Mouse (Mus musculus) stomach, embryonic 16.5 days (tissue): ENCODE measurements around the gene Ngef. TPM values are rescaled to one million over a fixed set of nuclear protein-coding genes. Genes with fewer than 3 reads are reported as not detected.
A peak's percentile ranks its signal among the peaks of the same experiment; 100 is the strongest.

Experiments
- ATAC-seq: fragments of 200-750 bp; cut with Nextera tagmentation; 2 replicates; pipeline ENCODE4 v1.8.0; 2017; ENCODE audit warnings: moderate number of reproducible peaks, moderate TSS enrichment; ENCODE audit not compliant: insufficient read depth, low FRiP score
- H3K27ac ChIP-seq: fragments of 300-500 bp; sonication (generic); 2 replicates; pipeline ENCODE4 v1.5.1; 2014; ENCODE audit warnings: low read length
- H3K27me3 ChIP-seq: fragments of 300-500 bp; sonication (generic); 2 replicates; pipeline ENCODE4 v1.6.1; 2014; ENCODE audit warnings: low read length, control low read depth, mixed read lengths; ENCODE audit not compliant: control insufficient read depth, insufficient read depth
- H3K36me3 ChIP-seq: fragments of 300-500 bp; sonication (generic); 2 replicates; pipeline ENCODE4 v1.6.1; 2014; ENCODE audit warnings: low read length; ENCODE audit not compliant: control insufficient read depth, insufficient read depth
- H3K4me1 ChIP-seq: fragments of 300-500 bp; sonication (generic); 2 replicates; pipeline ENCODE4 v1.6.1; 2014; ENCODE audit warnings: low read length, control low read depth, mixed read lengths; ENCODE audit not compliant: control insufficient read depth, insufficient read depth
- H3K4me2 ChIP-seq: fragments of 300-500 bp; sonication (generic); 2 replicates; pipeline ENCODE4 v1.6.1; 2014; ENCODE audit warnings: low read depth, low read length, mixed read lengths
- H3K4me3 ChIP-seq: fragments of 300-500 bp; sonication (generic); replicated peaks from 2 replicates; pipeline ENCODE4 v1.5.1; 2014; ENCODE audit warnings: mild to moderate bottlenecking, low read length
- H3K9ac ChIP-seq: fragments of 300-500 bp; sonication (generic); 2 replicates; pipeline ENCODE4 v1.6.1; 2014; ENCODE audit warnings: low read length
- H3K9me3 ChIP-seq: fragments of 300-500 bp; sonication (generic); replicated peaks from 2 replicates; pipeline ENCODE4 v1.6.1; 2016; ENCODE audit warnings: low read length, control low read depth; ENCODE audit not compliant: control insufficient read depth
- WGBS: fragments of 180-500 bp; shearing (Covaris S2); extraction: QIAGEN DNeasy Blood & Tissue Kit; methylation state at CpG from one replicate; pipeline ENCODE4 v1.1.7; 2014; 5-methylcytosine and 5-hydroxymethylcytosine counted together
- polyA plus RNA-seq: library from polyadenylated mRNA; unstranded; fragments of >200 nt; fragmentation: Nextera tagmentation; extraction: Ambion mirVana; gene quantifications from 2 replicates; pipeline ENCODE4 v1.2.1, GENCODE M21; 2015

Ngef gene
- polyA plus RNA-seq, 1 experiment from 2014 or later: 11.5 TPM

DNA sequence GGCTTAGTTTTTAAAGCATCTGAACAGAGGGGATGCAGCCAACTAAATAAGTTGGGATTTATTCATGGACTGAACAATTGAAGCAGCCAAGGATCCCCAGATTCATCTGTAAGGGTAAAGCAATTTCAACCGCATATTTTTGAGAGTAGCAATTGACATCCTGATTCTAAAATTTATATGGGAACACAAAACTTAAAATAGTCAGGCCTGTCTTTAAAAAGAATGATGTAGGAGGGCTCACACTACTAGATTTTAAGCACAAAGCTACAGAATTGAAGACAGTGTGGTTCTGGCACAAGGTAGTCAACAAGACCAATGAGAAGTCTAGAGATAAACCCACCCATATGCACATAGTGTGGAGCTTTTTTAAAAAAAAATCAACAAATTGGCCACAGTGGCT, 36.7 kb downstream of the Ngef start:
- H3K4me2 ChIP-seq: no peak overlapping the region
- no peaks in the 10 kb centered on the region for H3K36me3 ChIP-seq
- no peak for ATAC-seq

DNA sequence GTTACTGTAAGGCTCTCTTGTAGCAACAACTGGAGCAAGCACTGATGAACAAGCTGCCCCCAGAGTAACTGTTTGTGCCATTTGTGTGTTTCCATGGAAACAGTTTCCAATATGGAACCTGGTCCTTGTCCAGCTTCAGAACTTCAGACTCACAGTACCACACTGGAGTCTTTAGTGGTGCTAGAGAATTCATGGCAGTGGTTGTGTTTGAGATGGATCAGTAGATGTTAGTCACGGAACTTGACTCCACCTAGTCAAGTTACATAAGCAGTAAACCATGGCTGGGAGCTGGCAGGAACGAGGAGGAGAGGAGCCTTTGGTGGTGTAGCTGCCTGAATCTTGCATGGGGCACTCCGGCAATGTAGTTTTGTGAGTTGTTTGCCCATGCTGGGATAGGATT, 39.6 kb downstream of the Ngef start:
- no peak overlapping the region for H3K27ac ChIP-seq
- no peak overlapping the region for H3K9ac ChIP-seq
- no peaks in the 10 kb centered on the region for H3K9me3 ChIP-seq
- no peaks in the 10 kb centered on the region for H3K4me1 ChIP-seq
- H3K36me3 ChIP-seq: no peaks in the 10 kb centered on the region
- no peak for ATAC-seq
- H3K27me3 ChIP-seq: no peaks in the 10 kb centered on the region
- H3K4me3 ChIP-seq: no peak overlapping the region
- 73% methylated on average over 3 of the region's 3 CpGs for WGBS
- H3K4me2 ChIP-seq: no peak overlapping the region

More for the DNA sequence above, 36.7 kb downstream of the Ngef start:
- Histone ChIP-seq H3K4me3 (no peak overlapping the region), H3K27me3 (no peaks in the 10 kb centered on the region), H3K4me1 (no peaks in the 10 kb centered on the region), H3K9ac (no peak overlapping the region), H3K9me3 (no peaks in the 10 kb centered on the region), H3K27ac (no peak overlapping the region)
- WGBS: 93% methylated on average over 1 of the region's 1 CpGs

DNA sequence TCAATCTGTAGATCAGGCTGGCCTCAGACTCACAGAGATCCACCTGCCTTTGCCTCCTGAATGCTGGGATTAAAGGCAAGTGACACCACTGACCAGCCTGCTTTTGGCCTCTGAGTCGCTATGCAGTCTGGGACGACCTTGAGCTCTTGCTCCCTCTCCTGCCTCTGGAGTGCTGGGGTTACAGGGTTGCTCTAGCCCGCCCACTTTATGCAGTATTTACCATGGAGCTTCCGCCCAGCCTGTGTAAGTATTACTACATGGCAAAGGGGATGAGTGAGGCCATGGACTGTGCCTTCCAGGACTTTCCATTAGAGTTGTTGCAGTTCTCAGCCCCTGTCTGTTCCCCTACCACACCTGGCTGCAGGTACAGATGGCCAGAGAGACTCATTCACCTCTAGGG, 41.3 kb downstream of the Ngef start:
- H3K9me3 ChIP-seq: no peaks in the 10 kb centered on the region
- no peaks in the 10 kb centered on the region for H3K36me3 ChIP-seq
- no peak overlapping the region for H3K9ac ChIP-seq
- ATAC-seq: no peak
- no peak overlapping the region for H3K4me3 ChIP-seq
- H3K27ac ChIP-seq: no peak overlapping the region
- H3K4me2 ChIP-seq: no peak overlapping the region
- no peaks in the 10 kb centered on the region for H3K27me3 ChIP-seq
- WGBS: 76% methylated on average over 4 of the region's 4 CpGs
- no peaks in the 10 kb centered on the region for H3K4me1 ChIP-seq

DNA sequence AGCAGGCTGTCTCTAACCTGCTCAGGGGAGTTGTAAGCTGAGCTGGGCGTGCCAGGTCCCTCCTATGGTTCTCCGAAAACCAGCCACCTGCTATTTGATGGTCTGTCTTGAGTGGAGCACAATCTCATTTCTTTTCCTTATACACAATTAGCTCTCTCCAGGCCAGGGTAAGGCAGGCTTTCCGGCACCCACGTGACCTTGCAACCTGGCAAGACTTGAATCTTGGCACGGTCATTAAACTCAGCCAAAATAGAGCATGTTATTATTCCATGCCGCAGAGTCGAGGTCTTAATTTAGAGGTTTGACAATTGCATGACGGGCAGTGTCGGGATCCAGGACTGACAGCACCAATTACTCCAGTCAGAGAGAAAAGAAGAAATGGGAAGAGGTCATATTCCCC, 46.5 kb downstream of the Ngef start:
- WGBS: 84% methylated on average over 9 of the region's 9 CpGs
- H3K36me3 ChIP-seq: no peaks in the 10 kb centered on the region
- H3K4me2 ChIP-seq: no peak overlapping the region
- ATAC-seq: no peak
- H3K4me3 ChIP-seq: no peak overlapping the region
- H3K9ac ChIP-seq: no peak overlapping the region
- no peak overlapping the region for H3K27ac ChIP-seq
- H3K9me3 ChIP-seq: no peaks in the 10 kb centered on the region
- H3K4me1 ChIP-seq: no peaks in the 10 kb centered on the region
- no peaks in the 10 kb centered on the region for H3K27me3 ChIP-seq

DNA sequence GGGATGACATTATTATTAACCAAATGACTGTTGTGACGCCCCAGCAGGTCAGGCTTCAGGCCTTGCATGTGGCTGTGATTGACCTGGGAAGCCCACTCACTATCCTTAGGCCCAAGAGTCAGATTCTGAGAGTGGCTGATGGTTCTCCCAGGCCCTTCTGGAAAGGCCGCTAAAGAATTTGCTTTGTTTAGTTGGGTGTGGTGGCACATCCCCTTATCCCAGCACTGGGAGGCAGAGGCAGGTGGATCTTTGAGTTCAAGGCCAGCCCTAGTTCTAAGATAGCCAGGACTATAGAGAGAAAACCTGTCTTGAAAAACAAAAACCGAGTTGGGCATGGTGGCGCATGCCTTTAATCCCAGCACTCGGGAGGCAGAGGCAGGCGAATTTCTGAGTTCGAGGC, 48.6 kb downstream of the Ngef start:
- WGBS: 87% methylated on average over 7 of the region's 7 CpGs
- Histone ChIP-seq H3K27me3 (no peaks in the 10 kb centered on the region), H3K36me3 (no peaks in the 10 kb centered on the region), H3K4me3 (no peak overlapping the region), H3K27ac (no peak overlapping the region), H3K9ac (no peak overlapping the region), H3K4me2 (no peak overlapping the region), H3K4me1 (no peaks in the 10 kb centered on the region), H3K9me3 (no peaks in the 10 kb centered on the region)
- no peak for ATAC-seq

DNA sequence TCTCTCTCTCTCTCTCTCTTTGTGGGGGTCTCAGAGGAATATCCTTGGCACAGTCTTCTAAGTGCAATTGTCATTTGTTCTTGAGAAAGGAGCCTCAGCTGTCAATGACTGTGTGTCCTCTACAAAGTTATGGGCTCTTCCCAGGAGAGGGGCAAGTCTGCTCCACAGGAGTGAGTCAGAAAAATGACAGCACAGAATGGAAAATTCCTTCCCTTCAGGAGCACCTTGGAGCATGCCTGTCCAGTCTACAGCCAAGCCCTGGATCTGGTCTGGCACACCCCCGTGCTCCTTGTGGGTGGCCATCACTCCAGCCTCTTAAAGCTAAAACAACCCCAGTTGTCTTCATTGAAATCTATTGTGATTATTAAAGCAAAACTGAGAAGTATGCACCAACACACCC, 52.1 kb downstream of the Ngef start:
- no peak overlapping the region for H3K9ac ChIP-seq
- ATAC-seq: no peak
- no peaks in the 10 kb centered on the region for H3K4me1 ChIP-seq
- no peak overlapping the region for H3K4me3 ChIP-seq
- no peak overlapping the region for H3K27ac ChIP-seq
- no peaks in the 10 kb centered on the region for H3K27me3 ChIP-seq
- no peaks in the 10 kb centered on the region for H3K9me3 ChIP-seq
- 64% methylated on average over 1 of the region's 1 CpGs for WGBS
- no peaks in the 10 kb centered on the region for H3K36me3 ChIP-seq
- H3K4me2 ChIP-seq: no peak overlapping the region

DNA sequence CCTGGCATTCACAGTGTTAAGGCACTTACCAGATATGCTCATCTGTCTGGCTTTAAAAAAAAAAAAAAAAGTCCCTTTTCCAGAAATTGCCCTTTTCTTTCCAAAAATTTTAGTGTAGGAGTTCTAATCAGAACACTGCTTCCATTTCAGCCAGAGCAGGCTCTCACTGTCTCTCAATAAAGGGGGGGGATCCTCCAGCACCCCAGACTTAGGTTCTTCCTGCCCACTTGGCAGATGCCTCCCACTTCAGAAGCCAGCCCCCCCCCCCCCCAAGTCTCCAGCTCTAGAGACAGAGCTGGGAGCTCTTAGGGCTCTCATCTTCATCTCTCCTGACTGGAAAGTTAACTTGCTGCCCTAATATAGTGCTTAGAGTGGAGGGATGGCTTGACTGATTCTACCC, 53.2 kb downstream of the Ngef start:
- no peak overlapping the region for H3K4me3 ChIP-seq
- no peaks in the 10 kb centered on the region for H3K4me1 ChIP-seq
- no peaks in the 10 kb centered on the region for H3K36me3 ChIP-seq
- no peaks in the 10 kb centered on the region for H3K27me3 ChIP-seq
- no peak overlapping the region for H3K9ac ChIP-seq
- no peaks in the 10 kb centered on the region for H3K9me3 ChIP-seq
- no peak overlapping the region for H3K27ac ChIP-seq
- H3K4me2 ChIP-seq: no peak overlapping the region
- ATAC-seq: no peak

DNA sequence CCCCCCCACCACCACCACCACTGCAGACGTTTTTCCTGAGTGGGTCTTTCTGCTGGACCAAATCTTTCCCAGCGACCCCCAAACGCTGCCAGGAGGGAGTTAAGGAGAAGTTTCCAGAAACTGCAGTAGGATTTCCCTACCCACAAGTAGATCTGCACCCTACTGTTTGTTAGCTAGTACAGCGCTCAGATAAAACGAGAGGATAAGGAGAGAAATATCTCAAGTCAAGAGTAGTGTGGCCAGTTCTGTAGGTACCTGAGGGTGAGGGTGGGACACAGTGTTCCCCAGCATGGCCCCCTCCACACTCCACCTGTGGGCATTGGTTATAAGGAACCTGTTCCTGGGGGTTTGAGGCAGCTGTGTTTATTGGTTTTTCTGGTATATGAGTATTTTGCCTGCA, 62.8 kb downstream of the Ngef start:
- peaks cover 7% of the 10 kb centered on the region for H3K4me1 ChIP-seq
- peak overlapping the region; percentile 99 for H3K4me2 ChIP-seq
- H3K36me3 ChIP-seq: no peaks in the 10 kb centered on the region
- H3K27ac ChIP-seq: no peak overlapping the region
- peaks cover 7% of the 10 kb centered on the region for H3K27me3 ChIP-seq
- no peaks in the 10 kb centered on the region for H3K9me3 ChIP-seq
- whole genome bisulfite sequencing: 17% methylated on average over 5 of the region's 5 CpGs
- no peak for ATAC-seq
- H3K9ac ChIP-seq: no peak overlapping the region
- H3K4me3 ChIP-seq: no peak overlapping the region

DNA sequence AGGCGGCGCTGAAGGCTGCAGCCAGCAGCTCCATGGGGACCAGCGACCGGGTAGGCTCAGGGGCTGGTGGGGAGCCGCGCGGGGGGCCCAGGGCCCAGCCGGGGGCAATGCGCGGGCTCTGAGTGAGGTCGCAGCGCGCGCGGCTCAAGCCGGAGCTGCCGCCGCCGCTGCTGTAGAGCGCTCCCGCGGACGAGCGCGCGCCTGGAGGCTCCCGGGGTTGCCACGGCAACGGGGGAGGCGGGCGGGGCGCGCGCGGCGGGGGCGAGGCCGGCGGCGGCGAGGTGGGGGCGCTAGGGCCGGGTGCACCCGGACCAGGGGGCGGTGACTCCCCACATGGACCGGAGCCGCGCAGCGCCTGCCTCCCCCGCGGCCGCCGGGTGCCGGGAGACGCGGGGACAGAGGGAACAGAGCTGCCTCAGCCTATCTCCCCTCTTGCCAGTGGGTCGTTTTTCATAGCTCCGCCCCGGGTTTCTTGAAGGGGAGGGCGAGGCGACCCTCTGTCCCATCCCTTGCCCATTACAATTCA, 63.4 kb downstream of the Ngef start:
- ATAC-seq: peak; percentile 76; the same call in 1 of the 2 replicates
- peak overlapping the region; percentile 99 for H3K4me2 ChIP-seq
- peaks cover 7% of the 10 kb centered on the region for H3K27me3 ChIP-seq
- under 1% methylated on average over 53 of the region's 61 CpGs for WGBS
- H3K9ac ChIP-seq: peak overlapping the region; percentile 77
- no peak overlapping the region for H3K27ac ChIP-seq
- peak overlapping the region; percentile 70 for H3K4me3 ChIP-seq
- no peaks in the 10 kb centered on the region for H3K36me3 ChIP-seq
- peaks cover 7% of the 10 kb centered on the region for H3K4me1 ChIP-seq
- H3K9me3 ChIP-seq: no peaks in the 10 kb centered on the region
